Mouse (Mus musculus): ENCODE data around the gene Wrap53. TPM values are rescaled to one million over a fixed set of nuclear protein-coding genes. Genes with fewer than 3 reads are reported as not detected.

The Wrap53 gene
- 11.6 TPM for total RNA-seq (2023)

GRCm38 (mm10) chr11:69580091-69580514 lies at the start of gene Wrap53, which contains the start of gene Trp53:
Wrap53 (minus strand) TSS chr11:69580255.
Trp53 (plus strand) TSS chr11:69580359.

GRCm38 (mm10) chr11:69621571-69622268 lies 41.7 kb upstream of the Wrap53 start, which contains the start of gene Sat2:
Sat2 (plus strand) TSS chr11:69622024.

GRCm38 (mm10) chr11:69617805-69618204 lies 37.8 kb upstream of the Wrap53 start, which contains the start of gene Shbg:
Shbg (minus strand) TSS chr11:69617905.

GRCm38 (mm10) chr11:69605726-69606490 lies 25.9 kb upstream of the Wrap53 start, which contains the start of gene Atp1b2:
Atp1b2 (minus strand) TSS chr11:69605942.

GRCm38 (mm10) chr11:69559851-69560765 lies 19.9 kb downstream of the Wrap53 start, which contains the start of gene Efnb3:
Efnb3 (minus strand) TSS chr11:69560205.

GRCm38 (mm10) chr11:69549060-69549656 lies 30.9 kb downstream of the Wrap53 start, which contains the start of gene Dnah2:
Dnah2 (minus strand) TSS chr11:69549110.

Other genes starting within 250 kb of the Wrap53 start
- gene Rnf227, start 239.8 kb downstream of the Wrap53 start, total RNA-seq (2023) = 1.5 TPM
- gene Chd3, start 210.8 kb downstream of the Wrap53 start, total RNA-seq (2023) = 596 TPM
- 28.6 TPM for gene Naa38, start 184.8 kb downstream of the Wrap53 start, total RNA-seq (2023)
- 35.5 TPM for gene Cyb5d1, start 184.6 kb downstream of the Wrap53 start, total RNA-seq (2023)
- 9.5 TPM for gene Tmem88, start 182.0 kb downstream of the Wrap53 start, total RNA-seq (2023)
- gene Kdm6b, start 166.6 kb downstream of the Wrap53 start, total RNA-seq (2023) = 156 TPM
- 0.09 TPM for gene Dnah2, start 31.1 kb downstream of the Wrap53 start, total RNA-seq (2023)
- 0.46 TPM for gene Efnb3, start 20.1 kb downstream of the Wrap53 start, total RNA-seq (2023)
- gene Trp53, start 104 bp upstream of the Wrap53 start, total RNA-seq (2023) = 157 TPM
- 0.21 TPM for gene Atp1b2, start 25.7 kb upstream of the Wrap53 start, total RNA-seq (2023)
- not detected for gene Shbg, start 37.6 kb upstream of the Wrap53 start, total RNA-seq (2023)
- not detected for gene Sat2, start 41.8 kb upstream of the Wrap53 start, total RNA-seq (2023)
- 68.8 TPM for gene Fxr2, start 52.7 kb upstream of the Wrap53 start, total RNA-seq (2023)
- not detected for gene Sox15, start 75.1 kb upstream of the Wrap53 start, total RNA-seq (2023)
- gene Mpdu1, start 82.4 kb upstream of the Wrap53 start, total RNA-seq (2023) = 60.5 TPM
- gene Cd68, start 85.9 kb upstream of the Wrap53 start, total RNA-seq (2023) = 7.5 TPM
- 892 TPM for gene Eif4a1, start 92.2 kb upstream of the Wrap53 start, total RNA-seq (2023)
- 129 TPM for gene Senp3, start 101.8 kb upstream of the Wrap53 start, total RNA-seq (2023)
- gene Tnfsf13, start 105.5 kb upstream of the Wrap53 start, total RNA-seq (2023) = not detected
- not detected for gene Tnfsf12, start 115.6 kb upstream of the Wrap53 start, total RNA-seq (2023)
- not detected for gene Tnfsfm13, start 115.8 kb upstream of the Wrap53 start, total RNA-seq (2023)
- 188 TPM for gene Polr2a, start 178.4 kb upstream of the Wrap53 start, total RNA-seq (2023)
- not detected for gene Slc35g3, start 181.7 kb upstream of the Wrap53 start, total RNA-seq (2023)
- 52.4 TPM for gene Zbtb4, start 185.7 kb upstream of the Wrap53 start, total RNA-seq (2023)
- 3.1 TPM for gene Chrnb1, start 215.7 kb upstream of the Wrap53 start, total RNA-seq (2023)
- not detected for gene Fgf11, start 221.6 kb upstream of the Wrap53 start, total RNA-seq (2023)
- not detected for gene Tmem102, start 225.4 kb upstream of the Wrap53 start, total RNA-seq (2023)
- gene Gm39566, start 235.0 kb upstream of the Wrap53 start, total RNA-seq (2023) = not detected
- gene Spem2, start 238.2 kb upstream of the Wrap53 start, total RNA-seq (2023) = not detected
- not detected for gene Spem1, start 241.9 kb upstream of the Wrap53 start, total RNA-seq (2023)

All from CD8-positive naive resting alpha-beta T cell, adult 57 days (primary cell).